Mouse (Mus musculus) CH12.LX (cell line): Measurements from ENCODE around the gene Slc16a3.

Source experiments
- CHD1 ChIP-seq: IDR thresholded peaks from 2 replicates; pipeline ENCODE4 v1.6.1; 2012; ENCODE audit warnings: low read depth, low read length, improper control_type of control experiment, inconsistent platforms
- CTCF ChIP-seq, 2 experiments: IDR thresholded peaks in 1 of 2; conservative IDR thresholded peaks in 1 of 2; 2 replicates each; pipeline ENCODE4 v1.5.1; 2011 to 2012; ENCODE audit warnings: low read depth in 2 of 2, low read length in 2 of 2, improper control_type of control experiment in 1 of 2, inconsistent platforms in 1 of 2, mild to moderate bottlenecking in 1 of 2, moderate library complexity in 1 of 2
- HCFC1 ChIP-seq: IDR thresholded peaks from 2 replicates; pipeline ENCODE4 v1.6.1; 2012; ENCODE audit warnings: low read depth, mild to moderate bottlenecking, inconsistent platforms, low read length, improper control_type of control experiment
- MAFK ChIP-seq: IDR thresholded peaks from 2 replicates; pipeline ENCODE4 v1.6.1; 2011; ENCODE audit warnings: low read length, improper control_type of control experiment; ENCODE audit not compliant: insufficient replicate concordance
- POLR2A ChIP-seq: IDR thresholded peaks from 2 replicates; pipeline ENCODE4 v1.6.1; 2011; ENCODE audit warnings: low read depth, mild to moderate bottlenecking, improper control_type of control experiment, low read length
- TBP ChIP-seq: conservative IDR thresholded peaks from 2 replicates; pipeline ENCODE4 v1.6.1; 2011; ENCODE audit warnings: low read depth, low read length, improper control_type of control experiment

DNA sequence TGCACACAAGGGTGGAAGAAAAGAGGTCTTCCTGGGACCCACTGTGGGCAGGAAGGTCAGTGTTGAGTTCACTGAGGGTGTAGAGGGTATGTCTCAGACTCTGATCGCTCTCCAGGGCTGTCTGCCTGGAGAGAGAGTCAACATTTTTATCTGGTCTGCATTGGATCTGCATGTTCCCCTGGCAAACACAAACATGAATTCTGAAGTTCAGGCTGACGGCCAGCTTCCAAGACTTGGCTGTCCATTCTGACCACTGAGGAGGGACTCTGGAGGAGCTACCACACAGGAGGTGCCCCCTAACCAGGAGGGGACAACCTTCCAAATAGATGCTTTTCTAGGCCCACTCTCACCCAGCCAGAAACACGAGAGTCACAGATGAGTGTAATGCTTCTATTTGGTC, 43.5 kb downstream of the Slc16a3 start:
- TF ChIP-seq POLR2A (no peak), CTCF (conservative IDR thresholded peaks at IDR 0.05 in 1 of 2, IDR thresholded peaks at IDR 0.05 in 1 of 2; ENCODE audit: low read depth in 2 of 2, low read length in 2 of 2) (no peak), MAFK (no peak), TBP (no peak), HCFC1 (no peak), CHD1 (no peak)
